Mouse (Mus musculus) lung, embryonic 15.5 days (tissue): Measurements from ENCODE around the gene Armc6. TPM values are rescaled to one million over a fixed set of nuclear protein-coding genes. Genes with fewer than 3 reads are reported as not detected.

ENCODE experiments used
- polyA plus RNA-seq: library from polyadenylated mRNA; unstranded; fragments of >200 nt; fragmentation: Nextera tagmentation; extraction: Ambion mirVana; gene quantifications from 2 replicates; pipeline ENCODE4 v1.2.1, GENCODE M21; 2015

Armc6 gene
- polyA plus RNA-seq, 1 experiment from 2014 or later: 30.1 TPM

Other genes starting within 250 kb of the Armc6 start
- gene Gatad2a, start 238.1 kb downstream of the Armc6 start, polyA plus RNA-seq: 60.3 and 64.3 TPM in 2 replicates
- gene Mau2, start 191.7 kb downstream of the Armc6 start, polyA plus RNA-seq: 46.4 and 50.5 TPM in 2 replicates
- gene Sugp1, start 191.7 kb downstream of the Armc6 start, polyA plus RNA-seq: 41.5 and 44.8 TPM in 2 replicates
- gene Tm6sf2, start 161.5 kb downstream of the Armc6 start, polyA plus RNA-seq: 0.54 TPM in 2 replicates
- not detected in 2 replicates for gene Hapln4, start 151.0 kb downstream of the Armc6 start, polyA plus RNA-seq
- 0.22 and 0.23 TPM in 2 replicates for gene Ncan, start 113.6 kb downstream of the Armc6 start, polyA plus RNA-seq
- gene Nr2c2ap, start 103.1 kb downstream of the Armc6 start, polyA plus RNA-seq: 30.9 and 32.5 TPM in 2 replicates
- 20.3 TPM in 2 replicates for gene Rfxank, start 95.3 kb downstream of the Armc6 start, polyA plus RNA-seq
- 44.9 and 45.7 TPM in 2 replicates for gene Borcs8, start 95.0 kb downstream of the Armc6 start, polyA plus RNA-seq
- gene Mef2b, start 94.8 kb downstream of the Armc6 start, polyA plus RNA-seq: 0.21 and 0.22 TPM in 2 replicates
- gene Tmem161a, start 62.1 kb downstream of the Armc6 start, polyA plus RNA-seq: 69.7 TPM in 2 replicates
- gene Slc25a42, start 22.2 kb downstream of the Armc6 start, polyA plus RNA-seq: 3.9 and 4.4 TPM in 2 replicates
- gene Sugp2, start 240 bp downstream of the Armc6 start, polyA plus RNA-seq: 26.7 and 27.7 TPM in 2 replicates
- 70.4 and 73.0 TPM in 2 replicates for gene Homer3, start 48.4 kb upstream of the Armc6 start, polyA plus RNA-seq
- 46.0 and 48.0 TPM in 2 replicates for gene Ddx49, start 68.0 kb upstream of the Armc6 start, polyA plus RNA-seq
- 332 and 336 TPM in 2 replicates for gene Cope, start 68.1 kb upstream of the Armc6 start, polyA plus RNA-seq
- 3.1 and 3.3 TPM in 2 replicates for gene Cers1, start 81.3 kb upstream of the Armc6 start, polyA plus RNA-seq
- gene Gdf1, start 95.4 kb upstream of the Armc6 start, polyA plus RNA-seq: 1.0 TPM in 2 replicates
- 17.3 and 19.6 TPM in 2 replicates for gene Upf1, start 118.8 kb upstream of the Armc6 start, polyA plus RNA-seq
- 0.46 and 0.70 TPM in 2 replicates for gene Comp, start 139.1 kb upstream of the Armc6 start, polyA plus RNA-seq
- gene Crtc1, start 205.1 kb upstream of the Armc6 start, polyA plus RNA-seq: 14.2 and 17.6 TPM in 2 replicates
- gene Klhl26, start 242.5 kb upstream of the Armc6 start, polyA plus RNA-seq: 26.2 and 27.1 TPM in 2 replicates